Mouse (Mus musculus) CD8-positive naive resting alpha-beta T cell, adult 57 days (primary cell): ENCODE results near the gene Polr2a. TPM values are rescaled to one million over a fixed set of nuclear protein-coding genes. Genes with fewer than 3 reads are reported as not detected.

Experiments
- total RNA-seq: library from RNA; stranded (reverse); gene quantifications from one replicate; pipeline ENCODE4 v1.2.4, GENCODE M21; 2023

Polr2a gene
- 188 TPM for total RNA-seq

DNA sequence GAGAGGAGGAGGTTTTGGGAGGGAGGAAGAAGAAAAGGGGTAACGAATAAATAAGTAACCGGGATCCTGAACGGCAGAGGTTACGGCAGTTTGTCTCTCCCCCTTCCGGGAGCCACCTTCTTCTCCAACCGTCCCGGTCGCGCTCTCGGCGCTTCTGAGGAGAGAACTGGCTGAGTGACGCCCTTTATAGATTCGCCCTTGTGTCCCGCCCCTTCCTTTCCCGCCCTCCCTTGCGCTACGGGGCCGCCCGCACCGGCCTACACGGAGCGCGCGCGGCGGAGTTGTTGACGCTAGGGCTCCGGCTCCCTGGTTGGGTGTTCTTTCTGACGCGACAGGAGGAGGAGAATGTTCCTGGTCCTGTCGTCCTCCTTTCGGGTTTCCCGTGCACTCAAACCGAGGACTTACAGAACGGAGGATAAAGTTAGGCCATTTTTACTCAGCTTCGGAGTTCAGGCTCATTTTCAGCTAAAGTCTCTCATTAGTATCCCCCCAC is at the start of gene Polr2a:
TSS of gene Polr2a (minus strand) at position 160 of the 493 bp plus-strand sequence.

DNA sequence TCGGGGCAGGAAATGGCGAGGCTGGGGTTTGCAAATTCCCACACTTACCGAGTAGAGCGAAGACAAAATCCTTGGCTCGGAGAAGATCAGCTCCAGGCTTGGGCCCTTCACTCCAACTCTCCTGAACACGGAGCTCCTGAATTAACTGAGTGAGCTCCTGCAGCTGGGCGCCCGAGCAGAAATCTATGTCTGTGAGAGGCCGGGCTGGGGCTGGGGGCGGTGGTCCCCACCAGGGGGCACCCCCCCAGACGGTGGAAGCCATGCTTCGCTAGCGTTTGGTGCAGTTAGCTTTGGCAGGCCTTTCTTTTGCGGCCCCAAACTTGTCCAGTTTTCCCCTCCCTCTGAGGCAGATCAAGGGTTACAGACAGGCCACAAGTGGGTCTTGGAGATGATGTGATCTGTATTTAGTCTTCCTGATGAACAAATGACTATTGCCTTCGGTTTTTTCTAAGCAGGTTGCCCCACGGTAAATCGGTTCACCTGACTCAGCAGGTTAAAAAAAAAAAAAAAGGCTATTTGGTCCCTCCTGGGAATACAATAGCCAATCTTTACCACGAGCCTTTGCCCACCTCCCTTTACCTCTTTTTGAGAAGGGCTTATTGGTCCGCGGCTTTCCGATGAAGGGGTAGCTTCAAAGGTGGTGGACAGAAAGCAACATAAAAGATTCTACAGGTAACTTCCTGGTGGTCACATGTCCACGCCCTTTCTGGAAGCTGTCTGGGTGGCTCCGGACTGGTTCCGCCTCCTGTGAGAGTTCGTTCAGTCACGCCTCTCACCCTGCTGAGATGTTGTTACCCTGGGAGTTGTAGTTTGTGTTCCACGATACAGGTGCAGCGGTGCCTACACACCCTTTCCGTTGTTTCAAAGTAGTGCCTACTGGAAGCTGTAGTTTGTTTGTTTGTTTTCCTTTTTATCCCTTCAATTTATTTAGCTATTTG is 46.8 kb upstream of the Polr2a start, which contains the start of gene Tmem102:
TSS of gene Tmem102 (minus strand) at position 653 of the 938 bp plus-strand sequence.

DNA sequence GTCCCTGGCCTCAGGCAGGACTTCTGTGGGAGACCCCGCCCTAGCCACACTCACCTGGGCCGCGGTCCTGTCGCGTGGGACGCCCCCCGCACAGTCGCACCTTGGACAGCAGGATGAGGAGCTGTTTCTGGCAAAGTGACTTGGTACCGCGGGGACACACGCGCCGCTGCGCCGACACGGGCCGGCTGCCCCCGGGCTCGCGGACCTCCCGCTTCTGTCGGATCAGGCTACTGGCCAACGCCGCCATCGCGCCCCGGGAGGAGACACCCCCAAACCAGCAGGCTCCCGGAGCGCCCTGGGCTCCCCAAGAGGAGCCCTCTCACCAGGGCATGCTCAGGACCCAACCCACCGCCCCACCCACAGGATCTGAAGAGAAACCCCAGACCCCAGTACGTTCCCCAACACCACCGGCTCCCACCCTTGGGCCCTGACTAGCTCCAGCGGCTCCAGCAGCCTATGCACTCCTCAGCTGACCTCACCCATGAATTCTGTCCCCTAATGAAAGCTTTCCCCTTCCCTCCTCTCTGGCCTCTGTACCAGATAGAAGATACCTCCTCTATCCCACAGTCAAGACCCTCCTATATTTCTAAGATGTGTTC is 43.0 kb upstream of the Polr2a start, which contains the start of gene Fgf11:
TSS of gene Fgf11 (minus strand) at position 479 of the 599 bp plus-strand sequence.

DNA sequence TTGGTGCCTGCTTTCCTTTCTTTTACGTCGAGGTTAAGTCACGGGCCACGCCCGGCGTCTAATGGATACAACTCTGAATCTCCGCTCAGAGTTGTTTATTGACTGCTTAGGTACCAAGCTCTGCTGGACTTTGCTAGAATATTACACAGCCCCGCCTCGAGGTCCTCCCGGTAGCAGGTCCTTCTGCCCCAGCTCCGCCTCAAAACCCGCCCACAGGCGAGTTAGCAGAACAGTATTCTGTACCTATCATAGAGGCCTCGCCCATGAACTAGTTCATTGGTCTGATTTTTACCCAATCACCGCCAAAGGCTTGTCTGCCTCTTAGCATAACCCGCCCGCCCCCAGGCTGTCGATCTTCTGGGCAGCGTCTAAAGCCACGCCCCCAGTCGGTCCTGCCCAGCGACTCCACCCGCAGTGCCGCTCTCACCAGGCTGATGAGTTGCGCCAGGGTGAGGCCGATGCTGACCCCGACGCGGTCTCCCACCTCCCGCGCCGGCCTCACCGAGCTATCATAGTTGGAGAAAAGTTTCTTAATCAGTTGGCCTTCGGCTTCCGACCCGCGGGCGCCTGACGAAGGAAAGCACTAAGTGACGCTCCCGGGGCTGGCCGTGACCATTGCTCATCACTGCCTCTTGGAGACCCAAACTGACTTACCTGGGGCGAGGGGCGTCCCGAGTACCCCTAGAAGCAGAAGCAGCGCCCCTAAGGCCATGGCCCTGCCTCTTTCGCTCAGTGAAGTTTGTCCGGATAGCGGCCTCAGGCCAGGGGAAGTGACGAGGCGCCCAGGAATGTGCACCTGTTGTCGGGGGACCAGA is 36.9 kb upstream of the Polr2a start, which contains the start of gene Chrnb1:
TSS of gene Chrnb1 (minus strand) at position 776 of the 815 bp plus-strand sequence.

DNA sequence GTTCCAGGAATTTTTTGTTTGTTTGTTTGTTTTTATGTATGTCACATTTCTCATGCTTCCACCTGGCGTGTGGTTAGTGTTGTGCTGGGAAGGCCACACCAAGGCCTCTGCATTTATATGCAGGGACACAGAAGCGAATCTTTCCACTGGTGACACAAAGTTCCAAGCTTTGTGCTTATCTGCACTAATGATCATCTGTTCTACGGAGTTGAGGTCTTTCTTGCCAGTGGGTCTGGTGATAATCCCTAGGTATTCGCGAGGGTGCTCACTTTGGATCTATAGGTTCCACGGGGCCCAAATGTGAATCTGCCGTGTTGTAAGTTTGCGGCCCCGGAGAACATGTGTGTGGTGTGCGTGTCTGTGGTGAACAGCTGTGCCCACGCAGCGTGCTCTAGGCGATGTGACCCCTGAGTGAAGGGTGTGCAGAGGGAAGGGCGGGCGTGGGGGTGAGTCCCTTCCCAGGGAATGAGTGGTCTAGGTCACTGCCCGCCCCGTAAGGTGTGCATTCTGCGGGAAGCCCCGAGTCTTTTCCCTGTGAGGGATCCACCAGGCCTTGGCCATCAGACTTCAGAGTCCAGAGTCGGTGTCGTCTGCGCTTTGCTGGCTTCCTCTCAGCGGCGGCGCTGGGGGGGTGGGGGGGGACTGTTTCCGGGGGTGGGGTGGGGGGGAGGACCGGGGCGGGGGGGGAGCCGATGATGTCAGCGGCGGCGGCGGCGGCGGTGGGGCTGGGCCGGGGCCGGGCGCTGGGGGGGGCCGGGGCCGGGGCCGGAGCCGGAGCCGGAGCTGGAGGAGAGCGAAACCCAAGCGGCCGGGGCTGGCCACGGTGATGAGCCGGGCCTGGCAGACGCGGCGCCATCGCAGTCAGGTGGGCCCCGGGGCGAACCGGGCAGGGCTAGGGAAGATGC is 7.0 kb upstream of the Polr2a start, which contains the start of gene Zbtb4:
TSS of gene Zbtb4 (plus strand) at position 692 of the 905 bp plus-strand sequence.

DNA sequence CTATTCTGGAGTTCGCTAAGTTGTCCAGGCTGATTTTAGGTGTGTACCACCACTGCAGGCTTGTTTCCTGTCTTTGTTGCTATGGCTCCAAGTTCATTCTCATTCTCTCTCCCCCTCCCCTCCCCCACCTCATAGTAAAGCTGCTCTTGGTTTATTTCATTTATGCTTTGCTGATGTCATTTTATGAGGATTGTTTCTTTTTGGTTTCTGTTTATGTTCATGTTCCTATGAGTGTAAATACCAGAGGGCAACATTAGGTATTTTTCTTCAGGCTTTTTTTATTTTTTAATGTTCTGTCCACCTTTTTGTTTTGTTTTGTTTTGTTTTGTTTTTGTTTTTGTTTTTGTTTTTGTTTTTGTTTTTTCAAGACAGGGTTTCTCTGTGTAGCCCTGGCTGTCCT is 3.4 kb upstream of the Polr2a start, which contains the start of gene Slc35g3:
TSS of gene Slc35g3 (minus strand) at position 101 of the 400 bp plus-strand sequence.

DNA sequence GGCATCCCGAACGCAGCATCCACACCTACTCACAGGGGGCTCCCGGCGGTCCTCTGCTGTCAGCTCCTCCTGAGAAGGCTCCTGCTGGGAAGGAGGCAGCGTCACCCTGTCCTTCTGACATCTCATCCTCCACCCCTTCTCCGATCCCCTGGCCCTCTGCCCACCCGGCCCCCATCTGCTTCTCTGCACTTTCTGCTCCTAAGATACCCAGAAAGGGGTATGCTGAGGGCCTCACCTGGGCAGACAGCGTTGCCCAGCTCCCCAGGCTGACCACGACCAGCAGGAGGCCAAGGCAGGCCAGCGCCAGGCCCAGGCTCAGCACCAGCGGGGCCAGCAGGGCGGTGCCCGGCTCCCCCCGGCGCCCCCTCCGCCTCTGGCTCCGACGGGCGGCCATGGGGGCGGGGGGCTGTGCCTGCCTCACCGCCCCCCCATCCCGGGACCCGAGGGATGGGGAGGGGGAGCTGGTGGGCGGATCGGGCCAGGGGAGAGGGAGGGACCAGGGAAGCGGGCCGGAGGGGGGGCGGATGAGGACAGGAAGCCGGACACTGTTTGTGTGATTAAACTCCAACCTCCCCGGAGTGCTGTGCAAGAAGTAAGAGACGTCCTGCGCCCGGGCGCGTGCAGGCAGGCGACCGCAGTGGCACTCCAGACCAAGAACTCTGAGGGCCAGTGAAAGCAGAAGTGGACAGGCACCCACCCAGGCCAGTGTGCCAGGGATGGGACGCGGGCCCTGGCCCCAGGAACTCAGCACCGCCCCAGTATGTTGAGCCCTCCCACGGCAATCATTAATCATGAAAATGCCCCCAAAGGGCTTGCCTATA is 62.9 kb downstream of the Polr2a start, which contains the start of the genes Tnfsf12 and Tnfsfm13:
TSS of gene Tnfsf12 (minus strand) at position 489 of the 821 bp plus-strand sequence.
TSS of gene Tnfsfm13 (minus strand) at position 738 of the 821 bp plus-strand sequence.

DNA sequence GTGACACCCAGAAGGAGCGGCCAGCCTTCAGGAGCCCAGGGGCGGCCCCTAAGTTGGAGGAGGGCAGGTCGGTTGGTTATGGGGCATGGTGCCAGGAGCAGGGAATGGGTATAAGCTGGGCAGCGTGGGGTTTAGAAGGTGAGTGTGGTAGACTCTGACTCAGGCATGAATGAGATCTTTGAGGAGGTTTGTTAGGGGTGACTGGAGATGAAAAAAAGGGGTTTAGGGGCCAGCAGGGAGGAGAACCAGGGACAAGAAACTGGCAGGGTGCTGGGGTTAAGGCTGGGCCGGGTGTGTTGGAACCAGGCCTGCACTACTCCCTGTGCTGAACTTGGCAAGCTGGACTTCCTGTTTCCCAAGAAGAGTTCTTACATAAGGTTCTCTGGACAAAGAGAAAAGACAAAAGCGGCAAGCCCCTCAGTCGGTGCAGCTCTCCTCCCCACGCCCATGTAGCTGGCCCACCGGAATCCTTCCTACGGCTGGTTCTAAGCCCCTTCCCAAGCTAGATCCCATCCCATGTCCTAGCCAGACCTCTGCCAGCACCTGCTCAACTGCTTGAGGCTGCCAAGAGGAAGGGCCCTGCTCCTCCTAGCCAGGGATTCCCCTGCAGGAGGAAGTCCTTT is 72.8 kb downstream of the Polr2a start, which contains the start of gene Tnfsf13:
TSS of gene Tnfsf13 (minus strand) at position 259 of the 623 bp plus-strand sequence.

Other genes with a start within 250 kb of the Polr2a start
- gene Dnah2, start 209.5 kb downstream of the Polr2a start, total RNA-seq, result 0.09 TPM
- gene Efnb3, start 198.4 kb downstream of the Polr2a start, total RNA-seq, result 0.46 TPM
- gene Wrap53, start 178.4 kb downstream of the Polr2a start, total RNA-seq, result 11.6 TPM
- 157 TPM for gene Trp53, start 178.3 kb downstream of the Polr2a start, total RNA-seq
- gene Atp1b2, start 152.7 kb downstream of the Polr2a start, total RNA-seq, result 0.21 TPM
- gene Shbg, start 140.7 kb downstream of the Polr2a start, total RNA-seq, result not detected
- not detected for gene Sat2, start 136.6 kb downstream of the Polr2a start, total RNA-seq
- 68.8 TPM for gene Fxr2, start 125.6 kb downstream of the Polr2a start, total RNA-seq
- gene Sox15, start 103.3 kb downstream of the Polr2a start, total RNA-seq, result not detected
- 60.5 TPM for gene Mpdu1, start 96.0 kb downstream of the Polr2a start, total RNA-seq
- 7.5 TPM for gene Cd68, start 92.5 kb downstream of the Polr2a start, total RNA-seq
- gene Eif4a1, start 86.2 kb downstream of the Polr2a start, total RNA-seq, result 892 TPM
- 129 TPM for gene Senp3, start 76.6 kb downstream of the Polr2a start, total RNA-seq
- not detected for gene Tnfsf13, start 72.9 kb downstream of the Polr2a start, total RNA-seq
- not detected for gene Tnfsf12, start 62.8 kb downstream of the Polr2a start, total RNA-seq
- not detected for gene Tnfsfm13, start 62.5 kb downstream of the Polr2a start, total RNA-seq
- not detected for gene Slc35g3, start 3.3 kb upstream of the Polr2a start, total RNA-seq
- 52.4 TPM for gene Zbtb4, start 7.3 kb upstream of the Polr2a start, total RNA-seq
- 3.1 TPM for gene Chrnb1, start 37.3 kb upstream of the Polr2a start, total RNA-seq
- gene Fgf11, start 43.2 kb upstream of the Polr2a start, total RNA-seq, result not detected
- not detected for gene Tmem102, start 47.0 kb upstream of the Polr2a start, total RNA-seq
- not detected for gene Gm39566, start 56.7 kb upstream of the Polr2a start, total RNA-seq
- gene Spem2, start 59.8 kb upstream of the Polr2a start, total RNA-seq, result not detected
- not detected for gene Spem1, start 63.5 kb upstream of the Polr2a start, total RNA-seq
- gene Nlgn2, start 79.1 kb upstream of the Polr2a start, total RNA-seq, result 0.49 TPM
- 20.8 TPM for gene Tmem256, start 79.9 kb upstream of the Polr2a start, total RNA-seq
- gene Plscr3, start 87.7 kb upstream of the Polr2a start, total RNA-seq, result 18.2 TPM
- not detected for gene Tnk1, start 100.1 kb upstream of the Polr2a start, total RNA-seq
- gene Tmem95, start 119.4 kb upstream of the Polr2a start, total RNA-seq, result not detected
- gene Kctd11, start 122.8 kb upstream of the Polr2a start, total RNA-seq, result 1.0 TPM
- 435 TPM for gene Acap1, start 136.9 kb upstream of the Polr2a start, total RNA-seq
- gene 2810408A11Rik, start 142.3 kb upstream of the Polr2a start, total RNA-seq, result 2.8 TPM
- gene Neurl4, start 142.4 kb upstream of the Polr2a start, total RNA-seq, result 44.9 TPM
- gene Gps2, start 155.3 kb upstream of the Polr2a start, total RNA-seq, result 145 TPM
- gene Eif5a, start 163.3 kb upstream of the Polr2a start, total RNA-seq, result 317 TPM
- gene Ybx2, start 177.2 kb upstream of the Polr2a start, total RNA-seq, result not detected
- gene Slc2a4, start 189.6 kb upstream of the Polr2a start, total RNA-seq, result not detected
- not detected for gene Cldn7, start 206.1 kb upstream of the Polr2a start, total RNA-seq
- 114 TPM for gene Ctdnep1, start 222.5 kb upstream of the Polr2a start, total RNA-seq
- 36.4 TPM for gene Elp5, start 223.9 kb upstream of the Polr2a start, total RNA-seq
- 172 TPM for gene Gabarap, start 232.5 kb upstream of the Polr2a start, total RNA-seq
- 55.3 TPM for gene Phf23, start 237.1 kb upstream of the Polr2a start, total RNA-seq
- 47.2 TPM for gene Dvl2, start 242.0 kb upstream of the Polr2a start, total RNA-seq